Mouse (Mus musculus) inflammation-experienced regulatory T-cells, adult 6 months (primary cell): ENCODE measurements around the gene Nt5dc1. TPM values are rescaled to one million over a fixed set of nuclear protein-coding genes. Genes with fewer than 3 reads are reported as not detected.

Source experiments
- polyA plus RNA-seq, 3 experiments: library from polyadenylated mRNA; unstranded; fragments of 100-300 nt; shearing (Covaris generic); gene quantifications; one replicate each; pipeline ENCODE4 v1.2.1; 2017

Nt5dc1 gene
- polyA plus RNA-seq, 3 experiments from 2014 or later = 74.1 to 101 (median 94.0) TPM

Other genes starting within 250 kb of the Nt5dc1 start
- 1 to 10 TPM; 1.0 to 3.3 (median 2.4) TPM for gene Dse, start 210.8 kb downstream of the Nt5dc1 start, polyA plus RNA-seq
- gene Tspyl1, start 136.4 kb downstream of the Nt5dc1 start, polyA plus RNA-seq = 10 to 100 TPM; 36.1 to 49.1 (median 40.1) TPM
- 10 to 100 TPM; 11.8 to 18.2 (median 16.2) TPM for gene Tspyl4, start 121.1 kb downstream of the Nt5dc1 start, polyA plus RNA-seq
- under 1 TPM; 0.41 to 0.82 (median 0.56) TPM for gene Col10a1, start 28.6 kb downstream of the Nt5dc1 start, polyA plus RNA-seq
- not detected for gene Frk, start 64.8 kb upstream of the Nt5dc1 start, polyA plus RNA-seq